In genomic region chr6:28756306-28757018, GRCm38 (mm10) we compare ENCODE assay signal across 9 mouse cellular contexts.
DNase-seq lines count a peak whose midpoint lies in the region; ATAC-seq and TF ChIP-seq lines count a peak whose summit lies in the region.
"Had no signal": no experiment of that assay in that cellular context is flagged by ENCODE, and none has a peak within 500 bp of the region (broad histone marks: within the 10 kb centered on the region; RNA-seq: fewer than 3 reads in every experiment).

No protein-coding gene starts in this region.

- no peaks in the 10 kb centered on the region for H3K9me3 ChIP-seq in heart, embryonic 16.5 days (replicated peaks; ENCODE audit: control insufficient read depth, low read length)
- no peaks in the 10 kb centered on the region for H3K9me3 ChIP-seq in forebrain, embryonic 16.5 days (ENCODE audit: control insufficient read depth, low read length)
- no peaks in the 10 kb centered on the region for H3K9me3 ChIP-seq in midbrain, postnatal 0 days (ENCODE audit: low read length)

- 0 out of 2 replicates have a peak, but pooled peaks have one; percentile 37 for ATAC-seq in heart, embryonic 16.5 days (replicated peaks; ENCODE audit: extremely low read depth, insufficient read depth, low FRiP score)
- peak; percentile 73 for ATAC-seq in forebrain, embryonic 16.5 days
- ATAC-seq in midbrain, postnatal 0 days (ENCODE audit: low FRiP score), result peak; percentile 76
- ATAC-seq in erythroid progenitor cell, adult 5-6 weeks (replicated peaks; ENCODE audit: low FRiP score, poor library complexity, severe bottlenecking), result no peak

- H3K4me3 ChIP-seq in heart, embryonic 16.5 days (ENCODE audit: low read length), result no peak overlapping the region
- H3K4me3 ChIP-seq in forebrain, embryonic 16.5 days (replicated peaks; ENCODE audit: low read length), result no peak overlapping the region
- H3K4me3 ChIP-seq in midbrain, postnatal 0 days (ENCODE audit: low read depth, low read length), result no peak overlapping the region
- H3K4me3 ChIP-seq: myocyte had no signal

- 0 out of 2 replicates have a peak, but pooled peaks have one; percentile 1 for TF ChIP-seq CTCF in midbrain, postnatal 0 days (IDR thresholded peaks at IDR 0.05)

- H3K9ac ChIP-seq in heart, embryonic 16.5 days (ENCODE audit: low read length), result no peak overlapping the region
- H3K9ac ChIP-seq in forebrain, embryonic 16.5 days (replicated peaks; ENCODE audit: low read depth, low read length), result 0 out of 2 replicates have a peak overlapping the region, but pooled peaks have one; percentile 11
- no peak overlapping the region for H3K9ac ChIP-seq in midbrain, postnatal 0 days (replicated peaks; ENCODE audit: low read length, poor library complexity, severe bottlenecking)

- peaks cover 20% of the 10 kb centered on the region for H3K4me1 ChIP-seq in heart, embryonic 16.5 days (ENCODE audit: control insufficient read depth, insufficient read depth, low read length)
- H3K4me1 ChIP-seq in forebrain, embryonic 16.5 days (replicated peaks; ENCODE audit: control insufficient read depth, insufficient read depth, low read length), result peaks cover 40% of the 10 kb centered on the region
- peaks cover 5% of the 10 kb centered on the region; the same call in 1 of the 2 replicates for H3K4me1 ChIP-seq in midbrain, postnatal 0 days (ENCODE audit: insufficient read depth, low read length)

- H3K27me3 ChIP-seq in heart, embryonic 16.5 days (ENCODE audit: control insufficient read depth, insufficient read depth, low read length), result no peaks in the 10 kb centered on the region
- H3K27me3 ChIP-seq in forebrain, embryonic 16.5 days (replicated peaks; ENCODE audit: control insufficient read depth, insufficient read depth, low read length), result no peaks in the 10 kb centered on the region
- no peaks in the 10 kb centered on the region for H3K27me3 ChIP-seq in midbrain, postnatal 0 days (ENCODE audit: insufficient read depth, low read length)

- WGBS in heart, embryonic 16.5 days, result 45% methylated on average over 10 of the region's 10 CpGs
- 7% methylated on average over 10 of the region's 10 CpGs for WGBS in forebrain, embryonic 16.5 days
- 28% methylated on average over 10 of the region's 10 CpGs for WGBS in midbrain, postnatal 0 days

- DNase-seq in heart, adult 9 months (ENCODE audit: low spot score in 2 of 2), result no peak
- peak; percentile 31 for DNase-seq in adrenal gland, postnatal 25 days
- peak; percentile 65 for DNase-seq in layer of hippocampus, adult 9-10 months (ENCODE audit: low spot score)
- DNase-seq in midbrain, postnatal 0 days (ENCODE audit: low spot score), result peak; percentile 92
- DNase-seq in urinary bladder, postnatal 10 days (ENCODE audit: low spot score), result no peak

- no peak overlapping the region for H3K27ac ChIP-seq in heart, embryonic 16.5 days (ENCODE audit: low read length)
- H3K27ac ChIP-seq in forebrain, embryonic 16.5 days (ENCODE audit: low read length), result peak overlapping the region; percentile 48
- no peak overlapping the region for H3K27ac ChIP-seq in midbrain, postnatal 0 days (ENCODE audit: low read depth, low read length)

- H3K36me3 ChIP-seq in heart, embryonic 16.5 days (ENCODE audit: control insufficient read depth, insufficient read depth), result 0 out of 2 replicates have a peak, but pooled peaks cover 4% of the 10 kb centered on the region
- no peaks in the 10 kb centered on the region for H3K36me3 ChIP-seq in forebrain, embryonic 16.5 days (ENCODE audit: control insufficient read depth, insufficient read depth)
- H3K36me3 ChIP-seq in midbrain, postnatal 0 days (ENCODE audit: insufficient read depth, low read length), result no peaks in the 10 kb centered on the region

- H3K4me2 ChIP-seq in heart, embryonic 16.5 days (ENCODE audit: low read depth, low read length), result no peak overlapping the region
- no peak overlapping the region for H3K4me2 ChIP-seq in forebrain, embryonic 16.5 days (ENCODE audit: low read length)
- H3K4me2 ChIP-seq in midbrain, postnatal 0 days (ENCODE audit: low read depth, low read length, poor library complexity, severe bottlenecking), result no peak overlapping the region

Comparison
In these comparisons a context has a peak if more than half of its experiments do, and no peak if none do; other contexts are left out.
1. DNase-seq: peak in adrenal gland, postnatal 25 days (single experiment), layer of hippocampus, adult 9-10 months (single experiment) and midbrain, postnatal 0 days (single experiment); none in heart, adult 9 months (0 of 2) and urinary bladder, postnatal 10 days (single experiment).